In the genomic region with DNA sequence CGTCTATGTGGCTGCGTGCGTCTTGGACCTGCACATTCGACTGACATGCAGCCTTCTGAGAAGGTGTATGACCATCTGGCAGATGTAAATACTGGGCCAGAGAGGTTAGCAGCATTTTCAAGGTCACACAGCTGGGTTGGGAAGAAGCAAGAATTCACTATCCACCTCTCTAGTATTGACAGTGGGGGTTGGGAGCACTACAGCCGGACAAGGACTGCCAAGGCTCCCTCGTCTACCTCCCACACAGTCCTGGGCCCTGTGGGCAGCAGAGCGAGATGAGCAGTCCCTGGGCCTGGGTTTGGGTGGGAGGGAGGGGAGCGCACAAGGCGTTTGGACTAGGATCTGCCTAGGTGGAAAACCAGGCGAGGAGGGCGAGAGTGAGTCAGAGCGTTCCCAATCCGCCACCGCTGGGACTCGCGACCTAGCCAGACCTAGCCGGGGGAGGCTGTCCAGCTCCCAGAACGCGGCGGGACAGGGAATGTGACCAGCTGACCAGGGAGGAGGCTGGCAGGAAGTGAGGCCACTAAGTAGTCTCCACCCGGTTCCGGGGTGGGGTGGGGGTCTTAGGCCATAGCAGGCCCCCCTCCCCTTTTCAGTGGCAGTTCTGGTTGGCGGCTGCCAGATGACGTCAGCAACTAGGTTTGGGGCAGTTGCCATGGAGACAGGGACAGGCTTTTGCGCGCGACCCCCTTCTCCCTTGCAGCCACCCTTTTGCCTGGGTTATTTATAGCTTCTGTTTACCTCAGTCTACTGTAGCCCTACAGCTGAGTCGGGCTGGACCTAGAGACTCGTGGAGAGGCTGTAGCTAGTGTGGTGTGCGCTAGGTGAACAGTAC, we compare ENCODE assay signal across 1 mouse cellular context.
TF ChIP-seq lines count a peak whose summit lies in the region.

No protein-coding gene starts in this region.

TF ChIP-seq in ES-E14, 5 proteins besides CTCF, POLR2A, EP300 and RAD21 (continued from another document):
- TF ChIP-seq HCFC1 (IDR thresholded peaks at IDR 0.05; ENCODE audit: borderline replicate concordance, insufficient read depth, low read length) = no peak
